Mouse (Mus musculus) kidney, adult 18-20 months (tissue): Measurements from ENCODE around the gene Spon1.

ENCODE experiments used
- DNase-seq: peaks from one replicate; pipeline ENCODE4 v3.0.0; 2021

The Spon1 gene

DNA sequence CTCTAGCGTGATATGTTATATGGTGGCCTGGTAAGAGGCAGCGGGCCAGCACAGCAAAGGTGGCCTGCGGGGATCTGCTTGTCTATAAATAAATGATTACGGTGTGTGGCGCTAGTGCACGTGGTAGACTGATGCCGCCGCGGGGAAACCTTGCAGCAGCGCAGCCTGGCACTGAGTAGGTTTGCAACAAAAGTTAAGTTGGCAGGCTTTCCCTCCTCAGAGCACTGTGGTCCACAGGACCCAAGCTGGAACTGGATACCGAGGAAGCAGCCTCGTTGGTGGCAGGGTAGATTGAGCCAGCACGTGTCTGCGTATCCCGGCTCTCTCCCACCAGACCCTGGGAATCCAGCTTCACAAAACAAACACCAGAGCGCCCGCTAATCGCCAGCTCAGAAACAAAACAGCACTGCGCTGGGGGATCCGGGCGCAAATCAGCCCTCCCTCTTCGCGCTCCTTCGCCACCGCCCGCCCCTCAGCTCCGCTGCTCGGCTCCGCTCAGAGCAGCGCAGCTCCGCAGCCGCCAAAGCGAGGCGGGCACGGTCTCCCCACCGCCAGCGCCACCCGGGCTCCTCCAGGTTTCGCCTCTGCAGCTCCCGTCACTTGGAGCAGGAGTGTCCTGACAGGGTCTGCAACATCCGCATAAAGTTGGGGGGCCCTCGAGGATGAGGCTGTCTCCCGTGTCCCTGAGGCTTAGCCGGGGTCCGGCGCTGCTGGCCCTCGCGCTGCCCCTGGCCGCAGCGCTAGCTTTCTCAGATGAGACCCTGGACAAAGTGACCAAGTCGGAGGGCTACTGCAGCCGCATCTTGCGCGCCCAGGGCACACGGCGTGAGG is at the start of gene Spon1:
TSS of gene Spon1 (plus strand) at position 332 of the 831 bp plus-strand sequence.
- DNase-seq, result peak; percentile 25

DNA sequence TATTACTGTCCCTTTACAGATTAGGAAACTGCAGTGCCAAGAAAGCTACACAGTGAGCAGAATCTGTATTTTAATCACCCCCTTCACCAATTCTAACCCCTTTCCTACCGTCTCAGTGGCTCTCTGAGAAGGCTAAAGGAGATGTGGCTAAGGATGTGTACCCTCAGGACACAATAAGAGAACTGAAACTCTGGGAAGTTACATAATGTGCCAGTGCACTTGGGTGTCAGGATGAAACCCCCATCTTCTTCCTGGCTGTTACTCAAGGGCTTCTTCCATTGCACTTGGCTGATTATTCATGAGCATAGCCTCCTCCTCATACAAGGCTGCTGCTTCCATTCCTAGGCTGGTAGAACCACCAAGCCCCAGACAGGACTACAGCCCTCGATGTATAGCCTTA is 43.8 kb upstream of the Spon1 start:
- no peak for DNase-seq

DNA sequence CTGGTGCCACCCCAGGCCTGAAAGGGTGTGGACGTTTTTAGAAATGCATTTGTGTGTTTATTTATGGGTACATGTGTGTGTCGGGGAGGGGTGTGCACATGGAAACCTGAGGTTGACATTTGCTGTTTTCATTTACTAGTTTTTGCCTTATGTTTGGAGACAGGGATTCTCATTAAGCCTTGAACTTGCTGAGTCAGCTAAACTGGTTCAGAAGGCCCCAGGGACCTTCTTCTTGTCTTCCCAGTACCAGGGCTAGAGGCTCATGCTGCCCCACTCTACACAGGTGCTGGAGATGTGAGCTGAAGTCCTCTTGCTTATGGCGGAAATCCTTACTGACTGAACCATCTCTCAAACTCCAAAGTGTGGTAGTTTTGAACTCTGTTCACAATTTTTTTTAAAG is 41.9 kb upstream of the Spon1 start:
- no peak for DNase-seq

DNA sequence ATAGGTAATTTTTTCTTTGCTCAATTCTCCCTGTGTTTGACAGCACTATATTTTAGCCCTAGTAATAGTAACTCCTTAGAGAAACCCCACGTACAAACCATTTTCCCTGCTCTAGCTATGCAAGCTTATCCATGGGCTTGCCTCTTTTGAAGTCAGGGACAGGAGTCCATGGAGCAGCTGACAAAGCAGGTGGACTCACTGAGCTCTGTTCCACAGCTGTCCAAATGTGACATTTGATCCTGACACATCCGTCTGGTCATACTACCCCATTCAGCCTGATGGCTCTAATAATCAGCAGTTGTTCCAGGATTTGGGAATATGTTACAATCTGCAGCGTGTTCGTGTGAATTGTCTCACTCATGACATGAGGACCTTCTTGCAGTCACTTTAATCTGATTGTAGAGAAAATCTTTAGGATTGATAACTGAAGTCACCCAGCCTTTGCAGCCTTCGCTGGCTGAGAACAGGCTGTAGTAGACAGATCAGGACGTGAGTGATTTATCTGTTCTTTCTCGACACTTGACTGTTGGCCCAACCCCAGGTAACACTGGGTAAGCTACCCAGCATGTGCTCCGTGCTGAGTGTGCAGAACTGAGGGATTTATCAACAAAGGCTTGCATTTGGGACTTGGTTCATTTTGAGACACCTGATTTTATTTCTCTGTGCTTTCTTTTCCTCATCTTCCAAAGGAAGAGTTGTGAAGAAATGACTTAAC is 37.6 kb upstream of the Spon1 start:
- no peak for DNase-seq

DNA sequence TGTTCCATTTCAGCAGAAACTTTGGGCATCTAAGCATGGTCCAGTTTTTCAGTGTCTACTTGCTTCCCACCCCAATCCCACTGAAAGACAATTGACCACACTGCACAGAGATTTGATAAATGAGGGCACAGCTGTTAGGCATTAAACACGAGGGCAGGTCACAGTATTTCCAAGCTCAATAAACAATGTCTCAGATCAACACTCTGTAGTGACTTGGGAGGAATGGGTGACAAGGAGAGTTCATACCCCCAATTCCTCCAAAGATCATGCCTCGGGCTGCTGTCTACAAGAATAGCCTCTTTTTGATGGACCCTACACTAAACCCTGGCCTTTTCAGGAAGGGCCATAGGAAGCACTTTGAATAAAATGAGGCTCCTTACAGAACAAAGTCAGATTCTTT is 36.9 kb upstream of the Spon1 start:
- DNase-seq, result no peak

DNA sequence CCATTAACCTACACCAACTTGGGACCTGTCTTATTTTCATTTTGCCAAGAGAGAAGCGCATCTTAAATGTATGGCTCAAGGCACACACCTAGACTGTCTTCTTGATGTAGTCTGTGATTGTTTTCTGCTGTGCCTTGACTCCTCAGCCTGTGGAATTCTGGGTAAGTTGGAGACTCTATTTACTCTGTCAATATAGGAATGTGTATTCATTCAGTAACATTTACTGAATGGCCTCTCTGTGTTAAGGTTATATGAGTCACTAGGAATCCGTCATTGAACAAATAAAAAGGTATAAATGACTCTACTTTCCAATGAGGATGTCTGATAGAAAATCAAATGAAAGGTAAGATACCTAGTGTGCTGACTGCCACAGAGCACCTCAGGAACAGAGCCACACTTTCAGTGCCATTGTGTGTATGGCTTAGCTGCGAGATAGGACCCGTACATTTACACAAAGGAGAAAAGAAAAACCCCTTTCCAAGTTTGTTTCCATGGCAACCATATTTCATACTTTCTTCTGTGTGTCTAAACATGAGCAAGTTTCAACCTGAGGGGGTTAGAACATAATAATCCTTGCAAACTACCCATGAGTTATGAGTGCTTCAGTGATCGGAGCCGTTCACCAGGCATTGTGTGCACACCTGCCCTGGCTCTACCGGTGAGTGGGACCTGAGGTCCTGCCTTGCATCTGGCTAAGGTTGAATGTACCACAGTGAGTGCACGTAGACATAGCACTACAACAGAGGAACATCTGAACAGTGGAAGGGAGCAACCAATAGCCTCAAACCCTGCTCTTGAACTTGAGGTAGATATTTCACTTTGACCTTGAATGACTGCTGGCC is 35.2 kb upstream of the Spon1 start:
- DNase-seq, result no peak

DNA sequence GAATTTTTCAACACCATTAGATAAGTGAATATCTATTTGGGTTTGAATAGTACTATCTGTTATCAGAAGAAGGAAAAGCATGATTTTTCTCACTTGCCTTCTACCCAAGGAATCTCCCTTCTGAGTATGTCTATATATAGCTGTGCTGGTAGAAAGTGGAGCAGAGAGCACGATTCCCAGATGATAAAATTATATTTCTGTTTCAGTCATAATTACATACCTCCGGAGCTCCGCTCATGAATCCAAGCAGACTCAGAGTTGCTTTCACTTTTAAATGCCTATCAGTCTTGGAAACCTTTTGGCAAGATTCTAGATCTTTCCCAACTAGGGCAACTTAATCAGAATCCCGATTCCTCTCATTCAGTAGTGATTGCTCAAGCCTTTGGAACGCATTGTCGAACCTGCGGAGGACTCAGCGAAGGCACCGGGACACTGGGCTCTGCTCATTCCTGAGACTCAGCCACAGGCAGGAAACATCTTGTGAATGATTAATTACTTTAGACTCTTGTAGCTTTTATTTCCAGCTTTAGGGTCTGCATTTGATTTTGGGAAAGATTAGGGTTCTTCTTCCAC is 27.9 kb upstream of the Spon1 start:
- no peak for DNase-seq

DNA sequence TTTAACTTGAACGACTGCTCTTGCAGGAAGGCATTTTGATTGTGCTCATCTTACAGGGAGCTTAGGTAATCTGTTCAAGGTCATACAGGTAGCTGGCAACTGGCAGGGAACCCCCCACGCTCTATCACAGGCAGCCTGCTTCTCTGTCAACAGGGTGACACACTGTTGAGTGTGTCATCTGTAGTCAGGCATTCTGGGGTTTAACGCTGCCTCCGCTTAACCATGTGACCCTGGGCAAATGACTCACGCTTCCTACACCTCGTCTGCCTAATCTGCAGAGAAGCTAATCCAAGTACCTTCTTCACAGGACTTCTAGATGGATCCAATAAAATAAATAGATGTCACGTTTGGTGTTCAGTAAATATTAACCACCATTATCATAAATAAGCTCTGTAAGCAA is 26.6 kb upstream of the Spon1 start:
- no peak for DNase-seq

DNA sequence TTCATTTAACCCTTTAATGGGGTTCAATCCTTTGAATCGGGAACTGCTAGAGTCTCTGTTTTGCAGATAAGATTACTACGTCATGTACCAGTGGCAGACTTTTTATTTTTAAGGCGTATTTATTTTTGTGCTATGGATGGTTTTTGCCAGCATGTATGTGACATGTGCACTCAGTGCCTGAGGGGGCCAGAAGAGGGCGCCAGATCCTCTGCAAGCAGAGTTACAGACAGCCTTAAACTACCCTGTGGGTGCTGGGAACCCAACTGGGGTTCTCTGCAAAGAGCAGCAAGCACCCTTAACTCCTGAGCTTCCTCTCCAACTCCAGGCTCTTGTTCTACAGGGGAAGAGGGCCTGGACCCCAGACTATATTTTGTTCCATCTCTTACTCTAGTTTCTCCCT is 23.2 kb upstream of the Spon1 start:
- DNase-seq, result no peak

DNA sequence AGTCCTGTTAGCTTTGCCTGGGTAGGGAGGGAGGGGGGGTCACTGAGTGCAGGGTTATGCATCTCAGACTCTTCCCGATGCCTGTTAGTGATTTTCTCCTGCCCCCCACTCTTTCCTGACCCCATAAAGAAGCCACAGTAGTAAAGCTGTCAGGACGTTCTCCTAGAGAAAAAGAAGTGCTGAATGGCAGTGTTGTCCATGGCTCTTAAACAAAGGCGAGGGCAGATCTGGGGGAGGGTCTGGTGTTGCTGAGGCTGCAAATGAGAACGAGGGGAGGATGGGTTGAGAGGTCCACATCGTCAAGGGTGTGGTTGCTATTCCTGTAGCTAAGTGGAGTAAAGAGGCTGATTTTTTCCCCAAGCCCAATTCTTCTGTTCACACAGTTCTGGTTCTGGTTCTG is 21.8 kb upstream of the Spon1 start:
- no peak for DNase-seq

DNA sequence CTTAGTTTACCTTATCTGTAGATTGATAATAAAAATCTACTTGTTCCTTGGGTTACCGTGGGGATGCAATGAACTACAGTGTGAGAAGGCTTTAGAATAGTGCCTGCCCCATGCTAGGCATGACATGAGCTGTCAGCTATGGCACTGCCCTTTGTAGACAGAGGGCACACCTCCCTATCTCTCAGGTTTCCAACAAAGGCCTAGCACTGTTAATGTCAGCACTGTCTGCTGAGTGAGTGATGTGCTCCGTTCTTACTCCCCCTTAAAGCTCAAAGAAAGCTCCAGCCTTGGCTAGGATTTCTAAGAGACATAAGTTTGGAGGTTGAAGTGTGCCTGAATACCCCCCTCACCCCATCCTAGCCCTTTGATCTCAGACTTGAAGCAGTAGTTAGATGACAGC is 9.2 kb upstream of the Spon1 start:
- no peak for DNase-seq

DNA sequence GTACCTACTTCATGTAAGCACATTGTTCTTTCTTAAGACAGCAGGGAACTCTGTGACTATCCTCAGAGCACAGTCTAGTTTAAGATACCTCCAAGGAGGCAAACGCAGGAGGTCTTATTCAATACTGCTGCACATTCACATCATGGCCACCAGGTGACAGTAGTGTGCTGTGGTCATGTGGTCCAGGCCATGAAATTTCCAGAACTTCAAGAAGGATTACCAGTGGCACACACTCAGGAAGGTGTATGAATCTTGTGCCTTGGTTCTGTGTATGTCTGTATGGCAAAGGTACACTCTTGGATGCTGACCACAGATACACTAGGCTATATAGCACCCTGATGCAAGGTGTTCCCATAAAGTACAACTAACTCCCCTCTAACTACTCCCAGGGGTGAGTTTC is 6.6 kb upstream of the Spon1 start:
- peak; percentile 46 for DNase-seq

DNA sequence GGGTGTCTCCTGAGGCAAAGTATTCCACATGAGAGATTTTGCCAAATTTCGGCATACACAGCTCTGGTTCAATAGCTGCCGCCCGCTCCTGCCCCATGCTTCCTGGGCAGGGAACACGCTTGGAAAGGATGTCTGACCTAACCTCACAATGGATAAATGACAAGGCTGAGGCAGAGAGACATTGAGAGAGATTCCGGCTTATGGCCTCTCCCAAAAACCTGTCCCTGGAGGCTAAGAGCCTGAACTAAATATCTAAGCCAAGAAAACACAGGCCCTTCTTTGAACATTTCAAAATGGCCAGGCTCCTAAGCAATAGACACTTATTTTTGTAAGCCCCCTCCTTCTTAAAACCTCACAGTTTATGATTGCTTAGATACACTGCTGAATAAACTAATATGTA is 665 bp upstream of the Spon1 start:
- DNase-seq, result no peak

DNA sequence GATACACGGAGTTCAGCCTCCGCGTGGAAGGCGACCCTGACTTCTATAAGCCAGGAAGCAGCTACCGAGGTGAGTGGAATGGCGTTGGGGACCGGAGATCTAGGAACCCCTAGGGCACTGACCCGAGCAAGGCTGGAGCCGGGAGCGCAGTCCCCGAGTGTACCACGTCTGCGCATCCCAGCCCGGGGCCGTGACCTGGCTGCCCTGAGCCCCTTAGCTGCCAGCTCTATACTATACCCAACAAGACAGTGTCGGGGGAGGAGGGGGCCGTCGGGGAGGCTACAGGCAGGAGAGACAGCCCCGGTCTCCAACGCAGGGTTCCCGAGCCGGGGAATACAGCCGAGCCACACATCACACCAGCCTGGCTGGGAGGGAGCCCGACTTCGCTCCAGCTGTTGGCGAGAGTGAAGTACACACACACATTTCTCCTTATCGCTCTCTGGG is 722 bp downstream of the Spon1 start:
- DNase-seq, result peak; percentile 6

DNA sequence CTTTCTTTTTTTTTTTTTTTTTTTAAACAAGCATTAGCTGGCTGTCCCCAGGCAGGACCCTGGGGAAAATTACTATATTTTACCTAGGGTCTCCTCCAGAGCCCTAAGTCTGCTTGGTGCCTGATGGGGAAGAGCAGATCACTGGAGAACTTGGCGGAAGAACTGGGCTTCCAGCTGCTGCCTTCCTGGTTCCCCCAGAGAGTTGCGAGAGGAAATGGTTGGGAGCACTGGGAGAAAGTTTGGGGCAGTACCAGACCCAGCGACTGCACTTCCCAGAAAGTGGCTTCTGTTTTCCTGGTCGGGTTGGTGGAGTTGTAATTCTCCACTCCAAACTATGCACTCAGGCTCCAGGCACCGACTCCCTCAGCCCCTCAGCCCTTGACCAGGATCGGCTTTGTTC is 1.7 kb downstream of the Spon1 start:
- DNase-seq, result no peak

DNA sequence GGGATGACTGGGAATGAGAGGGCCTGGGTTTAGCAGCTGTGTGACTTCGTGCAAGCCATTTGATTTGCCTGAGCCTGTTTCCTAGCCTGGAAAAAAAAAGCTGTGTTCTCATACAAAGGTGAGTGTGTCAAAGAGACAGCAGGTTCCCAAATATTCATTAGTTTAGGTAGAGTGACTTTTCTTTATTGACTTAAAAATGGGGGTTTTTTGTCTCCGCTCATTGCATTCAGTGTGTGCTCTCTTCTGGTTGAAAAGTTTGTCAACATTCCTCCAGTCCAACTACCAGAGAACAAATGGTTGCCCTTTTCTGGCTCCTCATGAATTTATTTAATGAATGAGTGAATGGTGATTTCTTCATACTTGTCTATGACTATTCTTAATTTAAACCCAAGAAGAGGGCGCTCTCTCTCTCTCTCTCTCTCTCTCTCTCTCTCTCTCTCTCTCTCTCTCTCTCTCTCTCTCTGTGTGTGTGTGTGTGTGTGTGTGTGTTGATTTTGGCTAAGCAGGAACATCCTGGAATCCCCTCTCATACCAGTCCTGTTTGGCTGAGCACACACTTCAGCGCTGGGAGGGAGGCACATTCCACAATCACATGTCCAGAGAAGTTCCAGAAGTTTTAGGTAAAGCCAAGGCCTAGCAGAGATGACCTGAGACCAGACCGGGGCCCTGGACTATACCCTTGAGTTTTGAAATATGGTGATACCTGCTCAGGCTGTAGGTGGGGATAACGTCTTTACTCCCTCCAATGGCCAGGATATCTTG is 2.6 kb downstream of the Spon1 start:
- DNase-seq, result no peak

DNA sequence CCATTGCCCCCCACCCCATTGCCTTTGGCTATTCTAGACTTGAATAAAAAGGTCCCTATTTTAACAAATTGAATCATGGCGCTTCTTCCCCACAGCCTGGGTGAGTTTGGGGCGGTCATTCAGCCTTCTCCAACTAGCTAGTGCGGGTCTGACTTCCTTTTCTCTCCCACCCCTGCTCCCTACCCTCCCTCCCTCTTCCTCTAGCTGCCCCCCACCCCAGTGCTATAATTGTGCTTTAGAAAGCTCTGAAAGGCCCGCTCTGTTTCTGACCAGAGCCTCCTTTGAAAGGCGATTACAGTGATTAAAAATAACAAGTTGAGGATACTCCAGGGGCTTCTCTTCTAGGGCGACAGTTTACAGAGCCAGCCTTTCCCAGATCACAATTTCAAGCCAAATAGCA is 3.5 kb downstream of the Spon1 start:
- no peak for DNase-seq

DNA sequence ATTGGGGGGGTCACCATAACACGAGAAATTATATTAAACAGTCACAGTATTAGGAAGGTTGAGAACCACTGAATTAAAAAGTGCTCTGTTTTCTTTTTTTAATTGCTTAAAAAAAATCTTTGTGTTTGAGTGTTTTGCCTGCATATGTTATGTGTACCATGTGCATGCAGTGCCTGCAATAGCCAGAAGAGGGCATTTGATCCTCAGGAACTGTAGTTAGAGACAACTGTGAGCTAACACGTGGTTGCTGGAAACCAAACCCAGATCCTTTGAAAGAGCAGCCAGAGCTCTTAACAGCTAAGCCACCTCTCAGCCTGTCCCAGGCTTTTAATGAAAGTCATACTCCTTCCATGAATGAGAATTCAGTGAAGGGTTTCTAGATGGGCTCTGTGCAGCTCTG is 6.3 kb downstream of the Spon1 start:
- no peak for DNase-seq

DNA sequence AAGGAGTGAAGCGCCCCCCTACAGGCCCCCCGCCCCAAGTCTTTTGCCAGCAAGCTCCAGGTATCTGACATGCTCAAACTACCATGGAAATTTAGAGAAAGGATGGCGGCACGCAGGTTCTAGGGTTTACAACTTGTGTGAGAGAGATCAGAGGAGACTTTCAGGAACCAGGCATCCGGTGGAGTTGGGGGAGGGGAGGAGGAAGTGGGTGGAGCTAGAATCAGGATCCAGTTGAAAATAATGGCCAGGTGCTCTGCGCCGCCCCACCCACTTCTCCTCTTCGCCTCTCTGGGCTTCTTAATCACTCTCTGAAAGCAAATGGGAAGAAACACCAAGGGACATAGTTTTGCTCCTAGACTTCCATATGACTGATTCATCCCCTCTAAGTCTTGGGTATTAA is 7.6 kb downstream of the Spon1 start:
- DNase-seq, result no peak

DNA sequence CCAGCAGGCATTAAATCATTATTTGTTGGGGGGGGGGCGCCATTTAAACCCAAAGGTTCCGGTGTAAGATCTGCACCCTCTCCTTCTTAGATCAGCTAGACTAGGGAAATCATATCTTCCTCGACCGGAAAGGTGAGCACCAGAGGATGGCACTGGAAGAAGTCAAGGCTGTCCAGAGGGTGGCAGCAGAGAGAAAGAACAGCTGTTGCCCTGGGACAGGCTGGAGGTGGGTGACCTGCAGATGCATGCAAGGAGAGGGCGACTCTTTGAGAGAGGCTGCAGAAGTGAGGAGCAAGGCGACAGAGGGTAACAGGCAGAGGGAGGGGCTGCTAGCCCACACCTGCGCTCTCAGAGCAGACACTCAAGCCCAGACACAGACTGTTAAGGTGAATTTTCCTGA is 8.2 kb downstream of the Spon1 start:
- DNase-seq, result peak; percentile 73

DNA sequence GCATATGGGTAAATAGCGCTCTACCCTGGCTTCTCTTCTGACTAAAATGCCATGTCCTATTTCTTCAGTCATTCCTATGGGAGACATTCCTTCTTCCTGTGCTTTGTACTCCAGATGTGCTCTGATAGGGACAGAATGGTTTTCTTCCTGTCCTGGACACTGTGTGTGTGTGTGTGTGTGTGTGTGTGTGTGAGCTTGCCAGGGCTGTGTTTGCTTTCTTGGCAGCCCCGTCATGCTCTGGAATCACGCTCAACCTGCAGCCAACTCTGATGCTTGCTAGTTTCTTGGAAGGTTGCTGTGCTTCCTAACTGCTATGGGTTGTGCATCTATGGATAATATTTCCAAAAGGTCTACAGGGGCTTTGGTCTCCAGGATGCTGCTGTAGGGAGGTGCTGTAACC is 9.1 kb downstream of the Spon1 start:
- DNase-seq, result no peak

DNA sequence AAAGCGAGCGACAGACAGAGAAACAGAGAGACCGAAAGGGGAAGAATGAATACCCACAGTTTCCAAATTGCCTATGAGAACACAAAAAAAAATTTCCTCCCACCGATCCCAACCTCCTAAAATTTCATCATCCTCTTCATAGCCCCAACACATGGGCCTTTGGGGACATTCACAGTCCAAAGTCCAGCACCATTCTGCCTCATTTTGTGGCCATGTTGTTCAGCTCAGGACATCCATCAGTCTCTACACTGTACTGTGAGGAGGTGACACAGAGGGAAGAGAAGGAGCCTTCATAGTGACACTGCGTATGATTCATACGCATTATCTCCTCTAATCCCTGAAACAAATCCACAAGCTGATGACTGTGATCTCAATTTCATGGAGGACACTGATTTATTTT is 12.7 kb downstream of the Spon1 start:
- no peak for DNase-seq

DNA sequence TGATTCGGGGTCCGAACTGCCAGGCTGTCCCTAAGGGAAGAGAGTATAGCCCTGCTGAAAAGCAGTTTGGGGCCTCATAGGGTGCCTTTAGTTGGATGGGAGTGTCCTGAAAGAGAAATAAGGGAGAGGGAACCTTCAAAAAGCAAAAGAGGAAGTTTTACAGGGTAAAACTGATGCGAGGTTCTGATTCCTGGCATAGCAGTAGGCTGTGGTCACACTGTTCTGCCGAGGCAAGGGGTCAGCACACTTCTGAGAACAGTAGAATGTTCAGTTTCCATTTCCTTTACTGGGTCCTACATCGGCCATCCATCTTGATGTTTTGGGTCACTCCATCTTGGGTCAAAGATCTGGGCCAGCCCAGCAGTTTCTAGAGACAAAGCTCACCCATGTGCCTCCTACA is 14.5 kb downstream of the Spon1 start:
- DNase-seq, result no peak
